Mouse (Mus musculus): ENCODE data around the gene Rock2.

- no peak for TF ChIP-seq POLR2AphosphoS2 (IDR thresholded peaks at IDR 0.05; ENCODE audit: insufficient read length, low read depth)
- no peak for TF ChIP-seq MAX (IDR thresholded peaks at IDR 0.05; ENCODE audit: low read depth)
- no peak for TF ChIP-seq REST (IDR thresholded peaks at IDR 0.05; ENCODE audit: insufficient read depth, insufficient read length)
- no peak for TF ChIP-seq POLR2A (IDR thresholded peaks at IDR 0.05; ENCODE audit: insufficient read length, low read depth)
- no peak for TF ChIP-seq TCF12 (IDR thresholded peaks at IDR 0.05; ENCODE audit: insufficient read depth, poor library complexity, severe bottlenecking)
- no peak for TF ChIP-seq USF1 (IDR thresholded peaks at IDR 0.05; ENCODE audit: low read depth)
- TF ChIP-seq MYOG (IDR thresholded peaks at IDR 0.05; ENCODE audit: control insufficient read depth in 1 of 3, insufficient read depth in 1 of 3, insufficient read length in 2 of 3, low read depth in 2 of 3): no peak
- no peak for TF ChIP-seq TCF3 (IDR thresholded peaks at IDR 0.05; ENCODE audit: insufficient read length, low read depth)
- no peak for TF ChIP-seq E2F4 (IDR thresholded peaks at IDR 0.05; ENCODE audit: insufficient read depth)
Observed at GRCm38 (mm10) chr12:17036532-17036931, 141.8 kb downstream of the Rock2 start.
